Mouse (Mus musculus) liver, embryonic 14.5 days (tissue): ENCODE results near the gene Slc37a1.

Experiments
- CTCF ChIP-seq: IDR thresholded peaks from 2 replicates; pipeline ENCODE4 v1.5.1; 2016; ENCODE audit warnings: antibody characterized with exemption, low read depth, control low read depth
- EP300 ChIP-seq: IDR thresholded peaks from 2 replicates; pipeline ENCODE4 v1.6.1; 2016; ENCODE audit warnings: antibody characterized with exemption, low read depth

DNA sequence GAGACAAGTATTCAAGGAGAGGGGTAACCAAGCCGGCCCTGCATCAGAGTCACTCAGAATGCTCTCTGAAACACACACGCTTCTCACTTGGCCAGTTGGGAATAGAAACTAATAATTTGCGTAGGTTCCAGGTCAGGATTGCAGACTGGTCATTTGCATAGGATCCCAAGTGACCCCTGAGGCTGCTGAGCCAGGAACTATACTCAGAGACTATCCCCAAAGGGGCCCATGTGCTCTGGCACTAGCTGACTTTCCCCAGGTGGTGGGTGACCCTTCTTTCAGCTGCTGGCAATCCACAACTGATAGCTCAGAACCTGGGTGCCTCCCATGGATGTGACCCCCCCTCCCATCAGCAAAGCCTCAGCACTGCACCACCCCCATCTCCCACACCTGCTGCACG, 27.4 kb upstream of the Slc37a1 start:
- TF ChIP-seq CTCF, result no peak
- TF ChIP-seq EP300, result no peak
